Mouse (Mus musculus): ENCODE data around the gene Rgs13.

Rgs13 gene

GRCm38 (mm10) chr1:144177166-144177565 is at the start of gene Rgs13:
Gene Rgs13 (minus strand): TSS chr1:144177372.
- no peak for DNase-seq

- no peak for DNase-seq
Measured at GRCm38 (mm10) chr1:144215230-144215629, 38.1 kb upstream of the Rgs13 start.

- DNase-seq, result no peak
Measured at GRCm38 (mm10) chr1:144210912-144211311, 33.7 kb upstream of the Rgs13 start.

DNA sequence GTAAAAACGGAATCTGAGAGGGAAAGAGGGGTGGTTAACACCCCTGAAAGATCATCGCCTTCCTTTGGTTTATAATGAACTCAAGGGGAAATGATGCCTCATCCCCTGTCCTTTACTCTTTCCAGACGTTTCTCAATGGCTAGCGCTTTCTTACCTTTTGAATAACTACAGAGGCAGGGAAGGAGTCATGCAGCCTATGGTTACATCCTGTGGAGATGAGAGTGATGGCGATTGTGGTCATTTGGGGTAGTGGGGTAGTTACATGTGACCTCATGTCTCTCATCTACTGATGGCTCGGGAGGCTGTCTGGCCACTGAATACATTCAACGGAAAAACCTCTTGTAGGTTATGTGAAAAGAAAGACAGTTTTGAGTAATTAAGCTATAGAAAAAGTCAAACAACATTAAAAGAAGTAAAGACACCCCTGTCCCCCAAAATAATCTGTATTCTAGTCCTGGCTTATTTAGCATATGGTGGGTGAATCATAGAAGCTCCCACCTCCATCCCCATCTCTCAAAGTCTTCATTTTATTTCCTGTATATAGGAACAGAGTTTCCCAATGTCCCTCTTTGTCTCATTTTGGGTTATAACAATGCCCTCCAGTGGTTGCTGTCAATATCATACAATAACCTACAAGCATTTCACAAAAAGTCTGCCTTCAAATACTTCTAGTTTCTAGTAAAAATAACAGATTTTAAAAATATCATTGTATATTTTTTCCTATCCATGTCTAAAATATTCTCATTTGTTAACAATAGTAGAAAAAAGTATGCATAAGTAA is 29.3 kb upstream of the Rgs13 start:
- no peak for DNase-seq

DNA sequence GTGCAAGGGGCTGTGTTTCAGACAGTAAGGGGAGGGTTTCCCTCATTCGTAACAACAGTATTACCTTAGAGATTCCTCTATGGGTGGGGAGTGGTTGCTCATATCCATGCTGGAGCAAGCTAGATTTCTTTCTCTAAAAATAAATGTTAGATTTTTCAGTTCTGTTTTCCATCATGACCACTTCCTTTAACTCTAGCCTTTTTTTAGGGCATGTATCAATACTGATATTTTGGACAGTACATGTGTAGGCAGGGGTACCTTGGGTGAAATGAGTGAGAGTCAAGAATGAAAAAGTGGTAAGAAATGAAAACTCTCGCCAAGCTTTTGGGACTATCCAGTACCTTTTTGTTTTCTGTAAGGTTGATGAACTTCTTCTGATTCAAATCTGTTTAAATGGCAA is 27.6 kb upstream of the Rgs13 start:
- DNase-seq, result no peak

- peak; percentile 33 to 42 for DNase-seq
Measured at GRCm38 (mm10) chr1:144202939-144203338, 25.8 kb upstream of the Rgs13 start.

- DNase-seq, result peak; percentile 69 to 75
Measured at GRCm38 (mm10) chr1:144200496-144200895, 23.3 kb upstream of the Rgs13 start.

GRCm38 (mm10) chr1:144199538-144199937 is 22.4 kb upstream of the Rgs13 start:
- DNase-seq, result no peak

- DNase-seq, result peak; percentile 66 to 67
Measured at GRCm38 (mm10) chr1:144197684-144198083, 20.5 kb upstream of the Rgs13 start.

DNA sequence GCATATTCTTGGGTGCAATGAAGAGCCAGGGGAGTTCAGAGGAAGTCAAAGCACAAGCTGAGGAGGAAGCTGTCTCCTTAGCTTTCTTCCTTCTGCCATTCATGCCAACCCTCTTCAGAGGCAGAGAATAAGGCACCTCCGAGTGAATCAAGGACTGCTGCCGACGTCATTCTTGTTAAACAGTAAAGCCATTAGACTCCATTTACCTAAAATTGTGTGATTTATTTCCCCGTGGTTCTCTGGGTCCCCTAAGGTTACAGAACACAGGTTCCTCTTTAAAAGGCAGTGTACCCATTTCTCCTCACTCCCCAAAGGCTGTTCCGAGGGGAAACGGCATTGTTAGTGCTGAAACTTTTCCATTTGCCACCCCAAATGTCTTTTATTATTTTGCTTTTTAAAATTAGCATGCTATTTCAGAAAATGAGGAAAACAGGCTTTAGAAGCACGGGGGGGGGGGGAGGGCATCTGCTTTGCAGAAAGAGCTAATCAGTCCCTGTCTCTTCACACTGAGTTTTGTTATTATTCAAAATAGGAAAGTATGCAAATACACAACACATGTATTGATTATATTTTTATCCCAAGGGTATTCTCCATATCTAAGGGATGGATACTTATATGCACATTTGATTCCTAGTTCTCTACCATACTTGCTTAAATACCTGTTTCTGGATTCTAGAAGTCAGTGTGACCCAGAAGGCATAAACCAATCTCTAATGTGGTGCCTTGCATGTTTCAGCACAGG is 9.7 kb upstream of the Rgs13 start:
- DNase-seq, result no peak

DNA sequence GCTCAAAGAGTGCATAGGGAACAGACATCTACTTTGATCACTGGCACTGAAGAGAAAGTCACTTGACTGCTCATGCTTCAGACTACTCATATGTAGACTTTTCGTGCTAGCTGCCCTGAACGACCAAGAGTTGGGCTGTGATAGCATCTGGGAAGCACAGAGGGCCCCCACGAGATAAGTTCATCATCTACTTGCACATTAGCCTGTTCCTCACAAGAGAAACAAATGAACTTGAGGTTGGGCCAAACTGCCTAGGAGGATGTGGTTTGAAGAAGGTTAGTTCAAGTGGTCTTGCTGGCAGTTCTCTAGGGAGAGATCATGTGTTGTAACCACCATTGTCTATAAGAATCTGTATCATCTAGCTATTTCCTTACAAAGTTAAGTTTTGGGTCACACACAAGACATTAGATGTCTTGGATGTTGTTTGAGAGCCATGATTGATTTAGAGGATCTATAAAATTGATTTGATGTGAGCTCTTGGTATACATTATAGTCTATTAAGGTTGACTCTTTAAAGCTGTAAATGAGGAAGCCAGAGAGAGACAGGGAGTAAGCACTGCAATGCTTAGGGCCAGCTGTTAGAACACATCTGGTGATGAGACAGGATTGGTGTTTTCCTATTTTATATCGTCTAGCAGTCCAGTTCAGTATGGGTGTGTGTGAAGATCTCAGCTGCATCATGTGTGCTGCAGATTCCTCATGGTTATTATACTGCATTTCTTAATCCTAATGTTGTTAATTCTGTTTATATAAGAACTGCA is 8.0 kb upstream of the Rgs13 start:
- DNase-seq, result peak; percentile 62 to 67

GRCm38 (mm10) chr1:144183622-144184021 is 6.5 kb upstream of the Rgs13 start:
- DNase-seq, result no peak

GRCm38 (mm10) chr1:144179559-144179958 is 2.4 kb upstream of the Rgs13 start:
- no peak for DNase-seq

DNA sequence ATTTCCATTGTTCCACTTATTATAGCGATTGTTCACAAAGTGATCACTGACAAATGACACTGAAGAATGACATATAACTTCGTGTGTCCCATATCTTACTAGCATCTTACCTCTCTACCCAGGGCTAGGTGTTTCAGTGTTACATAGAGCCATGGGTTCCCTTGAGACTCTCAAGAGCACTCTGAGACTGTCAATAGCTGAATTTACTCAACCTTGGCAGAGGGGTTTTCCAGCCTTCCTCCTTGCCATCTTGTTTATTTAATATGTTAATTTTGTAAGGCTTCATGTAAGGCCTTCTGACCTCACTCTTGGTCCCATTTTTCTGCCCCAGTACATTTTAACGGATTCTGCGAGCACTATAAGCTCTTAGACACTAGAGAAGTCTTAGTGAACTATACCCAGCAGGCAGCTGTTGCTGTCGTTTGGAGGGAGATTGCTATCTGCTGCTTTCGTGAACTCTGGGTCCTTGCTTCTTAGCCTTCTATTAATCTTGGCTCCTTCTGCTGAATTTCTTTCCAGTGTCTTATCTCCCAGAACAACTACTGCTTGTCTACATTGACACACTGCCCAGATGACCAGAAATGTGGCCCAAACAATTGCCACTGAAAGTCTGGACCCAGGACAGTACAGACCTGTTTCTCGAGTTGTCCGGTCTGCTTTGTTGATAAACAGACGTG is 1.2 kb upstream of the Rgs13 start:
- peak; percentile 66 to 73 for DNase-seq

- no peak for DNase-seq
Measured at GRCm38 (mm10) chr1:144177620-144178019, 448 bp upstream of the Rgs13 start.

DNA sequence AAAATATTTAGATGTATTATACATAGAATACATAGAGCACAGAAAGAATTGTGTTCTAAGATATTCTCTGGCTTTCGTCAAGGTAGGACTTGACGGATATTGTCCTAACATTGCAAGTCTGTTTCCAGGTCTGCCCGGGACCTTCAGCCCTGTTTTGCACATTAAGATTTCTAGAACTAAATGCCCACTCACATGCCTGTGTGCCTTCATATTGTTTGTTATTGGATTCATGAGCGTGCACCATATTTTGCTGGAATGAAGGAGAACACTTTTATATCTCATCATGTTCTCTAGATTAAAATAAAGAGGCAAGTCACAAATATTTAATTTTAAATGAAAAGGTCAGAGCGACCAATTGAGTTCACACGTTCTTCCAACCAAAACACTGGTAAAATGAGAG is 2.4 kb downstream of the Rgs13 start:
- no peak for DNase-seq

DNA sequence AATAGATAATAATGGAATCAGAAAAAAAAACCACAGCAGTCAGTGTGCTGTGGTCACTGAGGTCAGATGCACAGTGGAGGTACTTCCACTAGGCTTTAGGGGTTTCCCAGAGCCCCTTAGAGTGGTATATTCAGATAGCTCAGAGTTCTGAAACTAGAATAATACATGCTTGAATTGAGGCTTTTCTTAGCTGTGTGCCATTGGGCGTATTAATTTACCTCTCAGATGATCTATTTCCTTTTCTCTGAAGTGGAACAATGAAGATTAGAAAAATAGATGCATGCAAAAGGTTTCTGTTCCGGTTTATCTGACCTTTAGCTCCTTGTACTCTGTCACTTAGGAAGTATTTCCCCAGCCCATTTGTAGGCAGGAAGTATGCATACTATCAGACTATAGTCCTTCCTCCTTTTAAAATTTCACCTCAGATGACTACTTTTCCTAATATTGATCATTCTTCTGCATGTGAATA is 3.6 kb downstream of the Rgs13 start:
- DNase-seq, result peak; percentile 21 to 34

- no peak for DNase-seq
Measured at GRCm38 (mm10) chr1:144168921-144169320, 8.3 kb downstream of the Rgs13 start.

- no peak for DNase-seq
Measured at GRCm38 (mm10) chr1:144167761-144168160, 9.4 kb downstream of the Rgs13 start.

DNA sequence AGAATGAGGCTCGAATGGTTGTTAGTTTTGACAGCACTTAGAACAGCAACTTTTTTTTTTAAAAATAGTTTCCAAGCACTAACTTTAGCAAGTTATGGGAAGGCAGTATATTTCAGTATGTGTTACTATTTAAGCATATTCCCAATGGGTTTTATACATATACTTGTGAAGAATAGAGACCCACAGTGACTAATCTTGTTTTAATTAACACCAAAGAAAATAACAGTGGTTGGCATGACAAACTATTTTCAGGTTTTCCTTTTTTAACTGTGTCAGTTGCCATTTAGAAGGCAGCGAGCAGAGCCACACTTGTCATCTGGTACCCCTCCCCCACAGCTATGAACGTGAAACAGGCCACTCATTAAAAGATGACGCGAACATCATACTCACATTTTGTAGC is 10.3 kb downstream of the Rgs13 start:
- no peak for DNase-seq

DNA sequence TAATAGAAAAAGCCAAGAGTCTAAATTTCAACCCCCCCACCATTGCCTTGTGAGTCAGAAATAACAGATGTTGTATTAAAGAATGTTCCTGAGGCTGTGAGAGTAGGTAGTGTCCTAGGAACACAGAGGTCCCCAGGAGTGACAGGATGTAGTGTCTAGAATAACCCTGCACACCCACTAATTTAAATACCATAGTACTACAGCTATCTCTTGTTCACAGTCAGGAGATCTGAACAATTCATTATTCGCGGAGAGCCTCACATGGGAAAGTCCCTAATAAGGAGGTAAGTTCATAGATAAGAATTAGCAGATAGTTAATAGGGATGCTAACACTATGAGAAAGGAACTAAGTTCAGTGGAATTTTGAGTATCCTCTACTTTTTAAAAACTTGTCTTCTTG is 10.9 kb downstream of the Rgs13 start:
- no peak for DNase-seq

DNA sequence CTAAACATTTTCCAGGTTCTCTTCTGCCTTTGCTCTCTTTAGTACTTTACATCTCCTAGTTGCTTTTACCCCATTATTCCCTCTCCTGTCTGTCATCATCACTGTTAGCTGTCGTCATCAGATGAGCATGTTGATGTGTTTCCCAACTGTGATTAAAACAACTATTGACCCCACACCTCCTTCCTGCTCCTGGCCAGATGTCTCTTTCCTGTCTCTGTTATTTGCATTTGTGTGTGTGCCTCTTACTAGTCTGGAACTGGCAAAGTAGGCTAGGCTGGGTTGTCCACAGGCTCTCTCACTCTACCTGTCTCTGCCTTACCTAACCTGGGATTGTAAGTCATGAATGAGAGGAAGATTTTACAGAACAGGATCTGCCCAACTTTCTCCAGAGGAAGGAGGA is 24.6 kb downstream of the Rgs13 start:
- DNase-seq, result no peak

DNA sequence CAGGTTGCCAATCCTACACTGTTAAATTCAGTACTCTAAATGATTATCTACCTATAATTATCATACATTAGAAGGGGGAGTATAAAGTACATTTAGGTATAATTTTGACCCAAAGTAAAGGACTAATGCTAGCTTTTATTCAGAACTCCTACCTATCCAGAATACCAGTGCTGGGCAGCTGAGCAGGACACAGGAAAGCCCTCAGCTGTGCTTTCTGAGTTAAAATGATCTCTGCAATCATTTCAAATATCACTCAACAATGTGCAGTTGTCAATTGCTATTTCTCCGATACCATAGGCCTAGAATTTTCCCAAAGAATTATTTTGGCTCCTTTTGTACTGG is 25.0 kb downstream of the Rgs13 start:
- no peak for DNase-seq

Data from B cell, adult 2 months (primary cell).